ENCODE assay signal across 17 mouse cellular contexts in the genomic region with DNA sequence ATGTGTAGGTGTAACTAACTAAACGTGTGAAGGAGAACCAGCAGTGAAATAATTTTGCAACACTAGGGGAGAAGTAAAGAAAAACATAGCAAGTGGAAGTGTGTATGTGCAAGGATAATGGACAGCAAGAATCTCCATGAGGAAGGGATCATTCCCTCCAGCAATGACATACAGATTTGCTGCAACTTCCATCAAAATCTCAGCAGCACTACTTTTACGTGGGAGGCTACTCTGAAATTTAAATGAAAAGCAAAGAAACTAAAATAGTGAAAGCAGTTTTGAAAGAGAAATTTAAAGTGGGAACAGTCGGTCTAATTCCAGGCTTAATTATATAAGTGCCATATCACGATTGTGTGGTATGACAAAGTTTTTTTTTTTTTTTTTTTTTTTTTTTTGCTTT.
"Had no signal": no experiment of that assay in that cellular context is flagged by ENCODE, and none has a peak within 500 bp of the region (broad histone marks: within the 10 kb centered on the region; RNA-seq: fewer than 3 reads in every experiment).

No protein-coding gene starts in this region.

- DNase-seq: left cerebral cortex, postnatal 4 days; liver; liver, embryonic 13.5 days; liver, postnatal 0 days; lung, adult 18-20 months; lung, adult 2 months; lung, embryonic 14.5 days; lung, postnatal 10 days; lung, postnatal 14 days; lung, postnatal 36 days; lung, postnatal 4 days; midbrain, embryonic 14.5 days had no signal

- ATAC-seq: liver, embryonic 12.5 days; liver, postnatal 0 days; lung, postnatal 0 days; midbrain, embryonic 13.5 days; midbrain, embryonic 15.5 days; midbrain, embryonic 16.5 days had no signal
